ENCODE assay signal across 8 mouse cellular contexts in the genomic region with DNA sequence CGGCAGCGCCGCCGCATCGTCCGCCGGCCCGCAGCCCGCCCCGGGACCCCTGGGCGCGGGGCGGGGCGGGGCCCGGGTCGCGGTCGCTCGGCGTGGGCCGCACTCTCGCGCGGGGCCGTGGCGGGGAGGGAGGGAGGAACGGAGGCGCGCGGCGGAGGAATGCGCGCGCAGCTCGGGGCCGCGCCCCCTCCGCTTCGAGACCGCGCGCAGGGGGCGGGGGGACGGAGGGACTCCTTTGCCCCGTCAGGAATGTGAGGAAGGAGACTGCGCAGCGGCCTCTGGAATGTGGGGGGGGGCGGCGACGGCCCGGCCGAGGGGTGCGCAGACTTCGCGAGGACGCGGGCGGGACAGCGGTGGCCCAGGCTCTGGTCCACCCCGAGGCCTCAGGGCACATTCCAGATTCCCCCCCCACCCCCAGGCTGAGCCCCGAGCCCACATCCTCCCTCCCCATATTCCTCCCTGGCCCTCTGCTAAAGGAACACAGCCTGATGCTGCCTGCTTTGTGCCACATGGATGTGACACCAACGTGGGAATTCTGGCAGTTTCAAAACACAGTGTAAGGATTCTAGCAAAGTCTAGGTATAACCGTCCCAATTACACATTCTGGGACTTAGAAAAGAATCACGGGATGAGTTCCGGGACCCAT. TPM values are rescaled to one million over a fixed set of nuclear protein-coding genes. Genes with fewer than 3 reads are reported as not detected.
DNase-seq lines count a peak whose midpoint lies in the region; ATAC-seq and TF ChIP-seq lines count a peak whose summit lies in the region.

A gene (minus strand): TSS at position 152 of the 646 bp plus-strand sequence.

- no peaks in the 10 kb centered on the region for H3K9me3 ChIP-seq in heart, embryonic 11.5 days (replicated peaks; ENCODE audit: control insufficient read depth, low read length)
- no peaks in the 10 kb centered on the region for H3K9me3 ChIP-seq in kidney, embryonic 14.5 days (ENCODE audit: control insufficient read depth, low read length)
- H3K9me3 ChIP-seq in liver, embryonic 11.5 days (ENCODE audit: control insufficient read depth, low read length), result no peaks in the 10 kb centered on the region
- H3K9me3 ChIP-seq in neural tube, embryonic 12.5 days, result no peaks in the 10 kb centered on the region

- H3K4me2 ChIP-seq in heart, embryonic 11.5 days, result peak within 1 kb of the TSS; percentile 73
- peak within 1 kb of the TSS; percentile 71 for H3K4me2 ChIP-seq in kidney, embryonic 14.5 days (replicated peaks; ENCODE audit: low read depth, low read length)
- peak within 1 kb of the TSS; percentile 55 for H3K4me2 ChIP-seq in liver, embryonic 11.5 days
- peak within 1 kb of the TSS; percentile 72 for H3K4me2 ChIP-seq in neural tube, embryonic 12.5 days (replicated peaks)

- no peak for TF ChIP-seq CTCF in embryonic fibroblast, embryonic 13.5 days (IDR thresholded peaks at IDR 0.05; ENCODE audit: borderline replicate concordance, insufficient read depth, low read length)

- H3K9ac ChIP-seq in heart, embryonic 11.5 days (ENCODE audit: low read depth, low read length), result peak within 1 kb of the TSS; percentile 95
- peak within 1 kb of the TSS; percentile 95 for H3K9ac ChIP-seq in kidney, embryonic 14.5 days (ENCODE audit: low read depth, low read length)
- peak within 1 kb of the TSS; percentile 67 for H3K9ac ChIP-seq in liver, embryonic 11.5 days (ENCODE audit: low read depth, low read length)
- peak within 1 kb of the TSS; percentile 90 for H3K9ac ChIP-seq in neural tube, embryonic 12.5 days

- H3K36me3 ChIP-seq in heart, embryonic 11.5 days (ENCODE audit: control insufficient read depth, insufficient read depth, low read length), result no peaks in the 10 kb centered on the region
- no peaks in the 10 kb centered on the region for H3K36me3 ChIP-seq in kidney, embryonic 14.5 days (ENCODE audit: control insufficient read depth, insufficient read depth, low read length)
- no peaks in the 10 kb centered on the region for H3K36me3 ChIP-seq in liver, embryonic 11.5 days (ENCODE audit: control insufficient read depth, insufficient read depth, low read length)
- no peaks in the 10 kb centered on the region for H3K36me3 ChIP-seq in neural tube, embryonic 12.5 days

- peak within 1 kb of the TSS; percentile 85 for H3K4me3 ChIP-seq in embryonic fibroblast, embryonic 13.5 days (ENCODE audit: insufficient read depth, low read length)
- peak within 1 kb of the TSS; percentile 90 for H3K4me3 ChIP-seq in heart, embryonic 11.5 days (ENCODE audit: low read depth, low read length)
- peak within 1 kb of the TSS; percentile 83 for H3K4me3 ChIP-seq in kidney, embryonic 14.5 days (ENCODE audit: low read length)
- H3K4me3 ChIP-seq in liver, embryonic 11.5 days (ENCODE audit: low read depth, low read length), result peak within 1 kb of the TSS; percentile 69
- H3K4me3 ChIP-seq in neural tube, embryonic 12.5 days, result peak within 1 kb of the TSS; percentile 81

- peaks cover 14% of the 10 kb centered on the region for H3K4me1 ChIP-seq in embryonic fibroblast, embryonic 13.5 days (ENCODE audit: control insufficient read depth, insufficient read depth, low read length)
- peaks cover 9% of the 10 kb centered on the region for H3K4me1 ChIP-seq in heart, embryonic 11.5 days (ENCODE audit: control insufficient read depth, insufficient read depth, low read length)
- H3K4me1 ChIP-seq in kidney, embryonic 14.5 days (ENCODE audit: control insufficient read depth, insufficient read depth, low read length), result peaks cover 10% of the 10 kb centered on the region; the same call in 1 of the 2 replicates
- H3K4me1 ChIP-seq in liver, embryonic 11.5 days (replicated peaks; ENCODE audit: control insufficient read depth, insufficient read depth, low read length), result no peaks in the 10 kb centered on the region
- peaks cover 9% of the 10 kb centered on the region for H3K4me1 ChIP-seq in neural tube, embryonic 12.5 days

- H3K27ac ChIP-seq in embryonic fibroblast, embryonic 13.5 days (ENCODE audit: insufficient read depth, low read length), result peak within 1 kb of the TSS; percentile 92
- H3K27ac ChIP-seq in heart, embryonic 11.5 days (ENCODE audit: low read depth, low read length), result peak within 1 kb of the TSS; percentile 83
- H3K27ac ChIP-seq in kidney, embryonic 14.5 days (ENCODE audit: low read depth, low read length), result peak within 1 kb of the TSS; percentile 59; the same call in 1 of the 2 replicates
- H3K27ac ChIP-seq in liver, embryonic 11.5 days (ENCODE audit: low read depth, low read length), result peak within 1 kb of the TSS; percentile 62; the same call in 1 of the 2 replicates
- no peak within 1 kb of the TSS; the same call in 1 of the 2 replicates for H3K27ac ChIP-seq in neural tube, embryonic 12.5 days

- H3K27me3 ChIP-seq in heart, embryonic 11.5 days (ENCODE audit: control insufficient read depth, insufficient read depth, low read length), result no peaks in the 10 kb centered on the region
- H3K27me3 ChIP-seq in kidney, embryonic 14.5 days (ENCODE audit: control insufficient read depth, insufficient read depth, low read length), result no peaks in the 10 kb centered on the region
- peaks cover 34% of the 10 kb centered on the region for H3K27me3 ChIP-seq in liver, embryonic 11.5 days (replicated peaks; ENCODE audit: control insufficient read depth, insufficient read depth, low read length)
- H3K27me3 ChIP-seq in neural tube, embryonic 12.5 days (replicated peaks), result no peaks in the 10 kb centered on the region

- ATAC-seq in heart, embryonic 11.5 days (replicated peaks; ENCODE audit: insufficient number of reproducible peaks, low FRiP score, low TSS enrichment), result peak; percentile 83
- peak; percentile 91 for ATAC-seq in kidney, embryonic 14.5 days (ENCODE audit: low FRiP score, low TSS enrichment)
- ATAC-seq in liver, embryonic 11.5 days (replicated peaks; ENCODE audit: low FRiP score), result peak; percentile 75
- ATAC-seq in neural tube, embryonic 12.5 days (ENCODE audit: low FRiP score, low read depth), result peak; percentile 84

- WGBS in heart, embryonic 11.5 days (ENCODE audit: insufficient replicate concordance), result 2% methylated on average over 45 of the region's 65 CpGs
- WGBS in kidney, embryonic 14.5 days, result 2% methylated on average over 27 of the region's 65 CpGs
- 3% methylated on average over 37 of the region's 65 CpGs for WGBS in liver, embryonic 11.5 days
- WGBS in neural tube, embryonic 12.5 days, result 1% methylated on average over 51 of the region's 65 CpGs

- DNase-seq in 3134 (ENCODE audit: extremely low read depth, insufficient read length, low spot score), result peak; percentile 88
- peak; percentile 91 for DNase-seq in adrenal gland, postnatal 10 days
- peak; percentile 69 for DNase-seq in liver, embryonic 11.5 days (ENCODE audit: low spot score)
- peak; percentile 69 for DNase-seq in urinary bladder, postnatal 25 days (ENCODE audit: low spot score)

- TF ChIP-seq POLR2A in embryonic fibroblast, embryonic 13.5 days (IDR thresholded peaks at IDR 0.05; ENCODE audit: low read depth, low read length), result peak; percentile 46

RNA-seq across cellular contexts. Expression of the gene that starts here (rescaled TPM):
- 10 to 100 TPM; 25.3 to 30.2 TPM for total RNA-seq in adrenal gland, postnatal 10 days (2021)
- 32.7 and 33.2 TPM in 2 replicates for polyA plus RNA-seq in embryonic fibroblast, embryonic 13.5 days (2011; ENCODE audit: insufficient read length, low read depth, missing spikeins)
- 4.8 and 7.4 TPM in 2 replicates for polyA plus RNA-seq in heart, embryonic 11.5 days (2014; fragmentation: Nextera tagmentation; extraction: Ambion mirVana)
- polyA plus RNA-seq in kidney, embryonic 14.5 days (2014; fragmentation: Nextera tagmentation; extraction: Ambion mirVana), result 5.8 and 8.7 TPM in 2 replicates
- polyA plus RNA-seq in liver, embryonic 11.5 days (2014; fragmentation: Nextera tagmentation; extraction: Ambion mirVana), result 2.2 and 3.4 TPM in 2 replicates
- 5.4 and 6.4 TPM in 2 replicates for polyA plus RNA-seq in neural tube, embryonic 12.5 days (2016; fragmentation: Nextera tagmentation; extraction: Ambion mirVana)
